Mouse (Mus musculus) kidney, embryonic 14.5 days (tissue): ENCODE data around the gene Hjurp. TPM values are rescaled to one million over a fixed set of nuclear protein-coding genes. Genes with fewer than 3 reads are reported as not detected.

Experiments
- ATAC-seq: fragments of 200-750 bp; cut with Nextera tagmentation; 2 replicates; pipeline ENCODE4 v1.8.0; 2017; ENCODE audit warnings: moderate number of reproducible peaks, mild to moderate bottlenecking, moderate TSS enrichment, moderate library complexity; ENCODE audit not compliant: low FRiP score, low TSS enrichment
- H3K27ac ChIP-seq: fragments of 300-500 bp; sonication (generic); 2 replicates; pipeline ENCODE4 v1.5.1; 2014; ENCODE audit warnings: low read depth, mild to moderate bottlenecking, low read length, moderate library complexity, mixed read lengths
- H3K27me3 ChIP-seq: fragments of 300-500 bp; sonication (generic); 2 replicates; pipeline ENCODE4 v1.6.1; 2014; ENCODE audit warnings: mild to moderate bottlenecking, low read length; ENCODE audit not compliant: control insufficient read depth, insufficient read depth
- H3K36me3 ChIP-seq: fragments of 300-500 bp; sonication (generic); 2 replicates; pipeline ENCODE4 v1.6.1; 2014; ENCODE audit warnings: low read length, mixed read lengths; ENCODE audit not compliant: control insufficient read depth, insufficient read depth
- H3K4me1 ChIP-seq: fragments of 300-500 bp; sonication (generic); 2 replicates; pipeline ENCODE4 v1.6.1; 2014; ENCODE audit warnings: low read length, mixed read lengths; ENCODE audit not compliant: control insufficient read depth, insufficient read depth
- H3K4me2 ChIP-seq: fragments of 300-500 bp; sonication (generic); replicated peaks from 2 replicates; pipeline ENCODE4 v1.6.1; 2014; ENCODE audit warnings: low read depth, mild to moderate bottlenecking, low read length
- H3K4me3 ChIP-seq: fragments of 300-500 bp; sonication (generic); 2 replicates; pipeline ENCODE4 v1.5.1; 2014; ENCODE audit warnings: mild to moderate bottlenecking, low read length
- H3K9ac ChIP-seq: fragments of 300-500 bp; sonication (generic); 2 replicates; pipeline ENCODE4 v1.6.1; 2014; ENCODE audit warnings: low read depth, mild to moderate bottlenecking, low read length, moderate library complexity
- H3K9me3 ChIP-seq: fragments of 300-500 bp; sonication (generic); 2 replicates; pipeline ENCODE4 v1.6.1; 2016; ENCODE audit warnings: low read length; ENCODE audit not compliant: control insufficient read depth
- WGBS: fragments of 180-500 bp; shearing (Covaris S2); extraction: QIAGEN DNeasy Blood & Tissue Kit; methylation state at CpG from one replicate; pipeline ENCODE4 v1.1.7; 2014; 5-methylcytosine and 5-hydroxymethylcytosine counted together
- polyA plus RNA-seq: library from polyadenylated mRNA; unstranded; fragments of >200 nt; fragmentation: Nextera tagmentation; extraction: Ambion mirVana; gene quantifications from 2 replicates; pipeline ENCODE4 v1.2.1, GENCODE M21; 2014

Hjurp gene
- polyA plus RNA-seq: 98.2 and 175 TPM in 2 replicates

GRCm38 (mm10) chr1:88277098-88277817 lies at the start of gene Hjurp, which contains the start of gene Trpm8:
Gene Hjurp (minus strand): TSS chr1:88277633.
Gene Trpm8 (plus strand): TSS chr1:88277661.
- Histone ChIP-seq H3K4me1 (peaks cover 18% of the 10 kb centered on the region), H3K36me3 (peaks cover 38% of the 10 kb centered on the region), H3K4me3 (peak within 1 kb of the TSS; percentile 54), H3K9me3 (no peaks in the 10 kb centered on the region), H3K9ac (peak within 1 kb of the TSS; percentile 76), H3K4me2 (peak within 1 kb of the TSS; percentile 52), H3K27ac (peak within 1 kb of the TSS; percentile 73), H3K27me3 (no peaks in the 10 kb centered on the region)
- 1% methylated on average over 50 of the region's 50 CpGs for WGBS
- peak; percentile 97 for ATAC-seq

GRCm38 (mm10) chr1:88323101-88323500 lies 45.7 kb upstream of the Hjurp start:
- Histone ChIP-seq H3K27ac (no peak overlapping the region), H3K4me1 (no peaks in the 10 kb centered on the region), H3K9me3 (no peaks in the 10 kb centered on the region), H3K9ac (no peak overlapping the region), H3K36me3 (no peaks in the 10 kb centered on the region), H3K27me3 (no peaks in the 10 kb centered on the region), H3K4me3 (no peak overlapping the region), H3K4me2 (no peak overlapping the region)
- no peak for ATAC-seq
- 86% methylated on average over 3 of the region's 3 CpGs for WGBS

- ATAC-seq: no peak
- H3K4me2 ChIP-seq: no peak overlapping the region
- H3K9ac ChIP-seq: no peak overlapping the region
- H3K4me3 ChIP-seq: no peak overlapping the region
- no peaks in the 10 kb centered on the region for H3K27me3 ChIP-seq
- no peaks in the 10 kb centered on the region for H3K9me3 ChIP-seq
- H3K4me1 ChIP-seq: no peaks in the 10 kb centered on the region
- H3K36me3 ChIP-seq: no peaks in the 10 kb centered on the region
- H3K27ac ChIP-seq: no peak overlapping the region
Observed at GRCm38 (mm10) chr1:88322146-88322545, 44.7 kb upstream of the Hjurp start.

- Histone ChIP-seq H3K27ac (no peak overlapping the region), H3K36me3 (no peaks in the 10 kb centered on the region), H3K27me3 (no peaks in the 10 kb centered on the region), H3K4me1 (no peaks in the 10 kb centered on the region), H3K9ac (no peak overlapping the region), H3K4me2 (no peak overlapping the region), H3K9me3 (no peaks in the 10 kb centered on the region), H3K4me3 (no peak overlapping the region)
- 76% methylated on average over 7 of the region's 7 CpGs for WGBS
- ATAC-seq: no peak
Observed at GRCm38 (mm10) chr1:88320821-88321395, 43.5 kb upstream of the Hjurp start.

- Histone ChIP-seq H3K9me3 (no peaks in the 10 kb centered on the region), H3K4me2 (no peak overlapping the region), H3K4me3 (no peak overlapping the region), H3K9ac (no peak overlapping the region), H3K27ac (no peak overlapping the region), H3K36me3 (no peaks in the 10 kb centered on the region), H3K27me3 (no peaks in the 10 kb centered on the region), H3K4me1 (no peaks in the 10 kb centered on the region)
- WGBS: 72% methylated on average over 6 of the region's 6 CpGs
- no peak for ATAC-seq
Observed at GRCm38 (mm10) chr1:88318531-88319060, 41.2 kb upstream of the Hjurp start.

- no peak overlapping the region for H3K4me3 ChIP-seq
- no peaks in the 10 kb centered on the region for H3K9me3 ChIP-seq
- no peak overlapping the region for H3K4me2 ChIP-seq
- no peak overlapping the region for H3K9ac ChIP-seq
- no peaks in the 10 kb centered on the region for H3K27me3 ChIP-seq
- 87% methylated on average over 1 of the region's 1 CpGs for WGBS
- no peak overlapping the region for H3K27ac ChIP-seq
- no peaks in the 10 kb centered on the region for H3K36me3 ChIP-seq
- H3K4me1 ChIP-seq: no peaks in the 10 kb centered on the region
- no peak for ATAC-seq
Observed at GRCm38 (mm10) chr1:88317279-88317678, 39.8 kb upstream of the Hjurp start.

- no peaks in the 10 kb centered on the region for H3K4me1 ChIP-seq
- ATAC-seq: 0 out of 2 replicates have a peak, but pooled peaks have one; percentile 55
- H3K9ac ChIP-seq: no peak overlapping the region
- no peak overlapping the region for H3K4me3 ChIP-seq
- no peak overlapping the region for H3K27ac ChIP-seq
- H3K4me2 ChIP-seq: no peak overlapping the region
- no peaks in the 10 kb centered on the region for H3K27me3 ChIP-seq
- 69% methylated on average over 3 of the region's 3 CpGs for WGBS
- H3K36me3 ChIP-seq: no peaks in the 10 kb centered on the region
- H3K9me3 ChIP-seq: peaks cover 43% of the 10 kb centered on the region
Observed at GRCm38 (mm10) chr1:88310349-88310748, 32.9 kb upstream of the Hjurp start.

GRCm38 (mm10) chr1:88309905-88310304 lies 32.5 kb upstream of the Hjurp start:
- no peak overlapping the region for H3K9ac ChIP-seq
- H3K4me2 ChIP-seq: no peak overlapping the region
- no peaks in the 10 kb centered on the region for H3K4me1 ChIP-seq
- WGBS: 57% methylated on average over 3 of the region's 3 CpGs
- no peak overlapping the region for H3K27ac ChIP-seq
- ATAC-seq: 0 out of 2 replicates have a peak, but pooled peaks have one; percentile 11
- H3K9me3 ChIP-seq: peaks cover 47% of the 10 kb centered on the region
- no peak overlapping the region for H3K4me3 ChIP-seq
- no peaks in the 10 kb centered on the region for H3K27me3 ChIP-seq
- no peaks in the 10 kb centered on the region for H3K36me3 ChIP-seq

- ATAC-seq: no peak
- no peak overlapping the region for H3K4me3 ChIP-seq
- no peaks in the 10 kb centered on the region for H3K27me3 ChIP-seq
- H3K4me1 ChIP-seq: no peaks in the 10 kb centered on the region
- H3K36me3 ChIP-seq: no peaks in the 10 kb centered on the region
- H3K9ac ChIP-seq: no peak overlapping the region
- H3K4me2 ChIP-seq: no peak overlapping the region
- H3K27ac ChIP-seq: no peak overlapping the region
- H3K9me3 ChIP-seq: peaks cover 56% of the 10 kb centered on the region
- 50% methylated on average over 2 of the region's 2 CpGs for WGBS
Observed at GRCm38 (mm10) chr1:88309020-88309419, 31.6 kb upstream of the Hjurp start.
